Mouse (Mus musculus) heart, embryonic 10.5 days (tissue): ENCODE data around the gene Hnrnpll. TPM values are rescaled to one million over a fixed set of nuclear protein-coding genes. Genes with fewer than 3 reads are reported as not detected.
"Not testable (repeated sequence)": the region's sequence is repeated elsewhere in the genome, so short reads cannot be mapped to it uniquely, and the experiment has no call there.

Experiments used
- DNase-seq: peaks from one replicate; pipeline ENCODE4 v3.0.0-alpha.2; 2017; ENCODE audit warnings: low spot score
- H3K27ac ChIP-seq: fragments of 300-500 bp; sonication (generic); 2 replicates; pipeline ENCODE4 v1.5.1; 2016; ENCODE audit warnings: mild to moderate bottlenecking
- H3K27me3 ChIP-seq: fragments of 300-500 bp; sonication (generic); 2 replicates; pipeline ENCODE4 v1.6.1; 2016; ENCODE audit warnings: mild to moderate bottlenecking; ENCODE audit not compliant: poor library complexity, insufficient read depth, severe bottlenecking
- H3K36me3 ChIP-seq: fragments of 300-500 bp; sonication (generic); 2 replicates; pipeline ENCODE4 v1.6.1; 2016; ENCODE audit warnings: mild to moderate bottlenecking, moderate library complexity
- H3K4me1 ChIP-seq: fragments of 300-500 bp; sonication (generic); 2 replicates; pipeline ENCODE4 v1.6.1; 2016; ENCODE audit warnings: mild to moderate bottlenecking
- H3K4me3 ChIP-seq: fragments of 300-500 bp; sonication (generic); 2 replicates; pipeline ENCODE4 v1.5.1; 2016; ENCODE audit warnings: mild to moderate bottlenecking, moderate library complexity
- H3K9me3 ChIP-seq: fragments of 300-500 bp; sonication (generic); 2 replicates; pipeline ENCODE4 v1.6.1; 2016; ENCODE audit warnings: mild to moderate bottlenecking, moderate library complexity
- WGBS: fragments of 180-500 bp; shearing (Covaris S2); methylation state at CpG from one replicate; pipeline ENCODE4 v1.1.7; 2016; 5-methylcytosine and 5-hydroxymethylcytosine counted together
- polyA plus RNA-seq: library from polyadenylated mRNA; unstranded; fragments of >200 nt; fragmentation: Nextera tagmentation; extraction: Ambion mirVana; gene quantifications from 2 replicates; pipeline ENCODE4 v1.2.1, GENCODE M21; 2016

Gene Hnrnpll
- polyA plus RNA-seq, 1 experiment from 2014 or later, result 76.3 TPM

- not testable (repeated sequence) for H3K9me3 ChIP-seq, DNase-seq, H3K4me1 ChIP-seq, H3K27ac ChIP-seq, H3K27me3 ChIP-seq, H3K4me3 ChIP-seq
- H3K36me3 ChIP-seq, result peaks cover 85% of the 10 kb centered on the region
Observed at GRCm38 (mm10) chr17:80049300-80049699, 12.8 kb downstream of the Hnrnpll start.

GRCm38 (mm10) chr17:80048230-80048629, 13.9 kb downstream of the Hnrnpll start:
- H3K4me3 ChIP-seq, result no peak overlapping the region
- no peaks in the 10 kb centered on the region for H3K27me3 ChIP-seq
- H3K27ac ChIP-seq, result no peak overlapping the region
- H3K9me3 ChIP-seq, result no peaks in the 10 kb centered on the region
- no peaks in the 10 kb centered on the region for H3K4me1 ChIP-seq
- WGBS, result 72% methylated on average over 7 of the region's 7 CpGs
- H3K36me3 ChIP-seq, result peaks cover 90% of the 10 kb centered on the region
- no peak for DNase-seq

GRCm38 (mm10) chr17:80041739-80042138, 20.4 kb downstream of the Hnrnpll start:
- Histone ChIP-seq H3K27me3 (no peaks in the 10 kb centered on the region), H3K9me3 (no peaks in the 10 kb centered on the region), H3K36me3 (peaks cover 72% of the 10 kb centered on the region), H3K27ac (no peak overlapping the region), H3K4me1 (no peaks in the 10 kb centered on the region), H3K4me3 (no peak overlapping the region)
- DNase-seq, result no peak
- WGBS, result 85% methylated on average over 1 of the region's 1 CpGs

GRCm38 (mm10) chr17:80028675-80029074, 33.5 kb downstream of the Hnrnpll start:
- WGBS, result 90% methylated on average over 6 of the region's 6 CpGs
- Histone ChIP-seq H3K9me3 (no peaks in the 10 kb centered on the region), H3K27ac (no peak overlapping the region), H3K4me3 (no peak overlapping the region), H3K27me3 (no peaks in the 10 kb centered on the region), H3K4me1 (no peaks in the 10 kb centered on the region), H3K36me3 (peaks cover 70% of the 10 kb centered on the region)
- no peak for DNase-seq

- Histone ChIP-seq H3K27ac (no peak overlapping the region), H3K27me3 (no peaks in the 10 kb centered on the region), H3K4me1 (no peaks in the 10 kb centered on the region), H3K36me3 (peaks cover 48% of the 10 kb centered on the region), H3K4me3 (no peak overlapping the region), H3K9me3 (no peaks in the 10 kb centered on the region)
- 96% methylated on average over 5 of the region's 5 CpGs for WGBS
- DNase-seq, result no peak
Observed at GRCm38 (mm10) chr17:80026189-80026936, 35.8 kb downstream of the Hnrnpll start.

GRCm38 (mm10) chr17:80022090-80022489, 40.0 kb downstream of the Hnrnpll start:
- H3K27ac ChIP-seq, result no peak overlapping the region
- H3K27me3 ChIP-seq, result no peaks in the 10 kb centered on the region
- WGBS, result 82% methylated on average over 5 of the region's 5 CpGs
- no peak overlapping the region for H3K4me3 ChIP-seq
- H3K36me3 ChIP-seq, result peaks cover 13% of the 10 kb centered on the region; the same call in 1 of the 2 replicates
- H3K9me3 ChIP-seq, result no peaks in the 10 kb centered on the region
- H3K4me1 ChIP-seq, result peaks cover 15% of the 10 kb centered on the region
- DNase-seq, result no peak

GRCm38 (mm10) chr17:80020495-80020894, 41.6 kb downstream of the Hnrnpll start:
- no peak overlapping the region for H3K4me3 ChIP-seq
- no peaks in the 10 kb centered on the region for H3K9me3 ChIP-seq
- H3K27ac ChIP-seq, result no peak overlapping the region
- 69% methylated on average over 2 of the region's 2 CpGs for WGBS
- H3K4me1 ChIP-seq, result peaks cover 15% of the 10 kb centered on the region
- H3K36me3 ChIP-seq, result peaks cover 3% of the 10 kb centered on the region; the same call in 1 of the 2 replicates
- no peaks in the 10 kb centered on the region for H3K27me3 ChIP-seq
- DNase-seq, result no peak

- Histone ChIP-seq H3K27ac (peak overlapping the region; percentile 60; the same call in 1 of the 2 replicates), H3K4me1 (peaks cover 15% of the 10 kb centered on the region), H3K36me3 (no peaks in the 10 kb centered on the region), H3K9me3 (no peaks in the 10 kb centered on the region), H3K27me3 (no peaks in the 10 kb centered on the region), H3K4me3 (peak overlapping the region; percentile 42)
- DNase-seq, result peak; percentile 81
- WGBS, result 10% methylated on average over 22 of the region's 22 CpGs
Observed at GRCm38 (mm10) chr17:80018976-80019541, 43.1 kb downstream of the Hnrnpll start.

- Histone ChIP-seq H3K4me3 (no peak overlapping the region), H3K9me3 (no peaks in the 10 kb centered on the region), H3K4me1 (peaks cover 15% of the 10 kb centered on the region), H3K27ac (no peak overlapping the region), H3K36me3 (no peaks in the 10 kb centered on the region), H3K27me3 (no peaks in the 10 kb centered on the region)
- peak; percentile 68 for DNase-seq
- 43% methylated on average over 12 of the region's 12 CpGs for WGBS
Observed at GRCm38 (mm10) chr17:80018239-80018975, 43.7 kb downstream of the Hnrnpll start.

GRCm38 (mm10) chr17:80017389-80017788, 44.7 kb downstream of the Hnrnpll start:
- H3K36me3 ChIP-seq, result no peaks in the 10 kb centered on the region
- H3K9me3 ChIP-seq, result no peaks in the 10 kb centered on the region
- no peak overlapping the region for H3K4me3 ChIP-seq
- 47% methylated on average over 12 of the region's 12 CpGs for WGBS
- no peak overlapping the region for H3K27ac ChIP-seq
- H3K27me3 ChIP-seq, result no peaks in the 10 kb centered on the region
- no peak for DNase-seq
- H3K4me1 ChIP-seq, result peaks cover 15% of the 10 kb centered on the region

GRCm38 (mm10) chr17:80016400-80016799, 45.7 kb downstream of the Hnrnpll start:
- H3K27ac ChIP-seq, H3K36me3 ChIP-seq, H3K4me3 ChIP-seq, DNase-seq, H3K27me3 ChIP-seq, H3K9me3 ChIP-seq: not testable (repeated sequence)
- WGBS, result 94% methylated on average over 4 of the region's 4 CpGs
- H3K4me1 ChIP-seq, result peaks cover 15% of the 10 kb centered on the region

GRCm38 (mm10) chr17:80014361-80014809, 47.7 kb downstream of the Hnrnpll start:
- Histone ChIP-seq H3K36me3 (no peaks in the 10 kb centered on the region), H3K9me3 (no peaks in the 10 kb centered on the region), H3K4me1 (peaks cover 21% of the 10 kb centered on the region), H3K27ac (no peak overlapping the region), H3K27me3 (no peaks in the 10 kb centered on the region), H3K4me3 (no peak overlapping the region)
- 68% methylated on average over 8 of the region's 8 CpGs for WGBS
- DNase-seq, result peak; percentile 59

- Histone ChIP-seq H3K4me1 (peaks cover 34% of the 10 kb centered on the region), H3K27ac (no peak overlapping the region), H3K27me3 (no peaks in the 10 kb centered on the region), H3K9me3 (no peaks in the 10 kb centered on the region), H3K36me3 (no peaks in the 10 kb centered on the region), H3K4me3 (no peak overlapping the region)
- WGBS, result 32% methylated on average over 15 of the region's 15 CpGs
- no peak for DNase-seq
Observed at GRCm38 (mm10) chr17:80009926-80010325, 52.2 kb downstream of the Hnrnpll start.
